Mouse (Mus musculus): Measurements from ENCODE around the gene Cntn1.

The Cntn1 gene

DNA sequence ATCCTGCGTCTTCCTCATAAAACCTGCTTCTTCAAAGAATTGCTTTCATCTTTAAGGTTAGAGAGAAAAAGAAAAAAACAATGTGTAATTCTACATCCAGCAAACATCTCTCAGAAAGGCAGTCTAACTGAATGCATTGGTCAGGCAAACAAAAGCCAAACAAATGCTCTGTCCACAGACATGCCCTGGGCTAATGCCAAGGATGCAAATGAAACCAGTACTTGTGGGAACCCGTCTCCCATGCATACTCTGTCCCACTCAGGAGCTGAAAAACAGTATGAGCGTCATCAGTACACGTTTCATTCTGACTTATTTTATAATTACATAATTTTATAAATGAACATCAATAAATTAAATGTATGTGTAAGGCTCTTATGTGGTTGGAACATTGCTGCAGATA is 91.0 kb downstream of the Cntn1 start:
- no peak for DNase-seq

DNA sequence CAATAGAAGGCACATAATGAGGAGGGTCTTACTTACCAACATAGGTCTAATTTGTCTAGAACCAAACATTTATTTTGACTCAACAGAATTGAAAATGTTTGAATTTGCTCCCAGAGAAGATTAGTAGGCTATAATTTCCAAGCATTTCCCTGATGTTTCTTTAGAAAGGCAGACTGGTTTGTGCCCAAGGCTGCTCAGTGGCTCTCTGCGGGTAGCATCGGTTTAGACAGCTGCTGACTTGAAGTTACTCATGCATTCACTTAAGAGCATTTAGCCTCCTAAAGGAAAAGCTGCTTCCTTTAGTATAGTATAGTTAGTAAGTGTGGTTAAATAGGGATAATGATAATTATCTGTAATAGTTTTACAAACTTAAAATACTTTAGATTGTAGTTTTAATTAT is 104.0 kb downstream of the Cntn1 start:
- DNase-seq = no peak

DNA sequence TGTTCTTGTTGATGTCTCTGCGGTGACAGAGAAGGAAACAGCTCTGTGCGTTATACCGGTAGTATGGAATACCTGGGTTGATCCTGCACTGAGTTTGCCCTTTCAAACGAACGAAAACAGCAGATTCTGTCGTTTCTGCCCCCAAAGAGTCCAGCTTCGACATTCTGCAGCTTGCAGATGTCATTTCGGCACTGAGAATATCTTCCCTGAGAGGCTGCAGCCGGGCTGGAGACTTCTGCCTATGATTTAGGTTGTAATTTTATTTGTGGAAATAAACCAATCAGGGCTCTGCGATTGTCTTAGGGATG is 109.8 kb downstream of the Cntn1 start:
- DNase-seq = no peak

DNA sequence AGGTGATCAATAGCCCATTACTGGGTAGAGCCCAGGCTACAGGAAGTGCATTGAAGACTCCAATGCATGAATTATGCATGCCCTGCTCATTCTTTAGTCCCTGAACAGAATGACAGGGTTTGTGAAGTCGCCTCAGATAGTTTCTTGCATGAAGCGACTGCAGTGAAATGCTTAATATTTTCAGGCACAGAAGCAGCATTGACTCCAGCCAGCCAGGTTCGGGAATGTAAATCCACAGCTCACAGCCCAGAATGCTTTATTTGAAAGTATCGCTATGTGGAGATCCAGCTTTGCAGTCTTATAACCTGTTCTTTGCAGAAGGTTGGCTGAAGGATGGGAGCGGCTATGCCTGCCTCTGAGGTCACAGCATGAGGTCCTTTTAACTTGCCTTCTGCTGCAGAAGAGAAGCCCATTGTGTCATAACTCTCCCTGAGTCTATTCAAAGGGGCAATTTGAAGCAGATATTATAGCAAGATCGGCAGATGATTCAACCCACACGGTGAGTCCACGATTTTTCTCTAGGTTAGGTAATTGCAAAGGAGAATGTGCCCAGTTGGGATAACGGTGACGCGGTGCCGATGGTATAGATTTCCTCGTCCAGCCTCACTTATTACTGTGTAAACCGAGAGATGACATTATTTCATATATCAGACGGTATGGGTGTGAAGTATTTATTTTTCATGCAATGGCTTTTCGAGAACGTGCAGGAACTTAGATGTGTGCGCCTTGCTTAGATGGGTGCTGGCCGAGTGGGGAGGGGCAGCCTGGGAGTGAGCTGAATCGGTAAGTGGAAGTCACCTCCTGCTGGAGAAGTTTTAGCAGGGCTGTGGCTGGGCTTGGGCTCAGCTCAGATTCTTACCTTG is 110.4 kb downstream of the Cntn1 start:
- peak; percentile 5 to 18 for DNase-seq

DNA sequence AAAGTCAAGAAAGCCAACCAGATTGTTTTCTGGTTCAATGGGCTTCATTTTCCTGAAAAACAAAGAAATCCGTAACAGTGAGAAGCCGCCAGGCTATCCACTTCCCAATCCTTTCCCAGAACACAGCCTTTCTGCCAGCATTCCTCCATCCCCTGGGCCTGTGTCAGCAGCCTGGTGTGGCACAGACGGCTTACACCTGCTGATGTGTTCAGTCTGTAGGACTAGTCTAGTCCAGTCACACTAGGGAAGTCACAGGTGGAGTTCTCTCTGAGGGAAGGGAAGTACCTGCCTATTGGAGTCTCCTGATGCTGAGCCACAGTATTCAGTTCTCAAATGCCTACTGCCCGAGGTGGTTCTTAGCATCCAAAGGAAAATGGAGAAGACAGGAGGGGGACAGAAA is 111.9 kb downstream of the Cntn1 start:
- DNase-seq = no peak

DNA sequence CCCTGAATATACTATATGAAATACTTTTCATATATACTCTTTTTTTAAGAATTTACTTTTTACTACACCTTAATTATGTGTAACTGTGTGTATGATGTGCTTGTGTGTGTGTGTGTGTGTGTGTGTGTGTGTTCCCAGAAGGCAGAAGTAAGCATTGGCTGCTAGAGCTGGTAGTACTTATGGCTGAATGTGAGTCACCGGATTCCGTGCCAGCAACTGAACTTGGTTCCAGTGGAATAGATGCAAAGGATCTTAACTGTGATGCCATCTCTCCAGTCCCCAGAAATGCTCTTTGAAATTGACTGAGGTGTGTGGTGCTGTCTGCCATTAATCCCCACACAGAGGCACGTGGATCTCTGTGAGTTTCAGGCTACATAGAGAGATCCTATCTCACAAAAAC is 113.2 kb downstream of the Cntn1 start:
- no peak for DNase-seq

DNA sequence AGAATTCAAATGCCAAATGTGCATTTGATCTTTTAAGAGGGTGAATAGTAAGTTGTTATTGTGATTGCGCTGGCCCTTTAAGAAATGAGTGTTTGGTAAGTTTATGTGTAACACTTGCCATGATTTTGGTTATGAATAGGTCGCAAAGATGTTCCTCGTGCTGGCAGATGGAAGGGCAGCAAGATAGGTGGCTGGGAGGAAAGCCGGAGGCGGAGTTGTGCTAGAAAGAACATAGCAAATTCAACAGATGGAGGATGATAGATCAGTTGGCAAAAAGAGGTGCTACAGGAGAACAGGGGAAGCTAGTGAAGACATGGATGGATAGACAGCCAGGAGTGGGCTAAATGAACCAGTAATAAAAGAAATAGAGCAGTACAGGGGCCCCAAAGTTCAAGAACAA is 115.3 kb downstream of the Cntn1 start:
- no peak for DNase-seq

DNA sequence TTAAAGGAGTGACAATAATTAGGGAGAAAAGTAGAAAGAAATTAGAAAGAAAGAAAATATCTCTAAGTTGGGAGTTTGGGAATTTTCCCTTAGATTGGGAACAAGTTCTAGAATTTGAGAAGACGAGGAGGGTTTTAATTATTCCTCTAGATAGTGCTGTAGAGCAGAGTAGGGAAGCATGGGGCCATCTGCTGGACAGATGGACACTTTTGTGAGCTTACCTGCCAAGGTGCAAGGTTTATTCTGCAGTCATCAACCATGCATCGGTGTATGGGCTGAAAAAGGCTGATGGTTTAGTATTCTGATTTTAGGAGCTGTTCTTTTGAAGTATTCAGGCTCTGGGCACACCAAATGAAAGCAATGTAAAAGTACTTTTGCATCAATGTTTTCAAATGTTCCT is 124.8 kb downstream of the Cntn1 start:
- no peak for DNase-seq

DNA sequence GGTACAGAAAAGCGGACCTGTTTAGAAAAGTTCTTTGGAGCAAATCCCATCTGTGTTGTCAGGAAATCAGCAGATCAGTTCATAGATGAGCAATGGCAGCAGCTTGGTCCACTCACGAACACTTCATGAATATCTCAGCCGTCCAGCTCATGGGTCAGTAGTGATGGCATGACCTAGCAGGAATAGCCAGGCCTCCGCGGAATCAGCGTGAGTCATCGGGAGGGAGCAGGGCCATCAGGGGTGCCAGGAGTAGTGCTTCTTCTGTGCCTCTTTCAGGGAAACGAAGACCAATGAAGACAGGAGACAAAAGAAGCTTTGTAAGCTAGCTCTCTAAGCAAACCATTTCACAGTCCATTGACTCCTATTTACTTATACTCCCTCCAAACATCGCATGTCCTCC is 126.4 kb downstream of the Cntn1 start:
- no peak for DNase-seq

DNA sequence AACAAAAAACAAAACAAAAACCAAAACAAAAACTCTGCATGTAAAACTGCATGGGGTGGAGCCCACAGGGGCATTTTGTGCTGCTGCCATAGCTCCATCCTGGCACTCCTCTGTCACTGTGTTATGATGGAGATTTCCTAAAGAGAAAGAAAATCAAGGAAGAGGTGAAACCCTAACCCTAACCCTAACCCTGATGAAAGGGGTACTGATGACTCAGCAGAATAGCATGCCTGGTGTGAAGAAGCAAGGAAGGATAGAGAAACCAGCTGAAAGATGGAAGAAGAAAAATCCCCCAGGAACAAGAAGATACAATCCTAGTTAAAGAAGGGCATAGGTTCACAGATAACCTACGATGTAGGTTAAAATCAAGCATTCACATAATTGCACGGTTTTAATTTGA is 134.5 kb downstream of the Cntn1 start:
- no peak for DNase-seq

DNA sequence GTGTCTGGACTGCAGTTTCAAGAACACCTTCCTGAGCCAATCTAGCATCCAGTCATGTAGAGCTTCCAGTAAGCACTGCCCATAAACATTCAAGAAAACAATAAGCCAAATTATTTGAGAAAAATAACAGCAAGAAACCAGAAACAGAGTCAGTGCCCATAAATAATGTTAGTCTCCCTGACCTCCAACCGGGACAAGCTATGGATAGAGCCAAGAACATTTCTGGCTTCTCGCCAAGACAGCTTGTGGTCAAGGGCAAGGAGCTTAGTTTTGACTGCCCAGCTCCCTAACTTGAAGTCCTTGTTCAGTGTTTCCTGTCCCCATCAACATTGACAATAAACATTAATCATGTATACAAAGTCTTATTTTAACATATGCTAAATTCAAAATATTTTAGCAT is 139.0 kb downstream of the Cntn1 start:
- DNase-seq = peak; percentile 37 to 55

DNA sequence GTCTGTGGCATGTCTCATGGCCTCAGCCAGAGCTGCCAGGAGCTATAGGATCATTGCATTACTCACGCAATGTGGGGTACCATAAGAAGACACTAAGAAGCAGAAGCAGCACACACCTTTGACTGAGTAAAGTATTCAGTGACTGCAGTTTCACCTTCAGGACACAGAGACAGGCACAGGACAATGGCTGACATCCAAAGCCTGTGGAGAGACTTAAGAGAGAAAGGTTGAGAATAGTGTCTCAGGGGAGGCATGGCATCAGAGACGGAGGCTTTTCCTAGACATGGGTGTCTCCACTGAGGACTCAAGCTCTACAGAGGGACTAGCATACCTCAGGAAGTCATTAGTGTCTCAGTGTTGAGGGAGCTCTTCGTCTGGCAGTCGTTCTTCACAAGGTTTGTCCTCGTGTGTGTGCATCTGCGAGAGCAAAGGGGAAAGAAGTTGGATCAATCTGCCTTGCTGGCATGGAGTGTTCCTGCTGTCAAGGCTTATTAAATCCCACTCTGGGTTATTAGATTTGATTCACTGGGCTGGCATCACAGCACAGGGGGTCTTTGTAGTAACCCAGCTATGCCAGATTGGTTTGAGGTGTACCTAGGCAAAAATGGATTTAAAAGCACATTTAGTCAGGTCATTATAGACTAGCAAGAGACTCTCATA is 149.5 kb downstream of the Cntn1 start:
- DNase-seq = no peak

DNA sequence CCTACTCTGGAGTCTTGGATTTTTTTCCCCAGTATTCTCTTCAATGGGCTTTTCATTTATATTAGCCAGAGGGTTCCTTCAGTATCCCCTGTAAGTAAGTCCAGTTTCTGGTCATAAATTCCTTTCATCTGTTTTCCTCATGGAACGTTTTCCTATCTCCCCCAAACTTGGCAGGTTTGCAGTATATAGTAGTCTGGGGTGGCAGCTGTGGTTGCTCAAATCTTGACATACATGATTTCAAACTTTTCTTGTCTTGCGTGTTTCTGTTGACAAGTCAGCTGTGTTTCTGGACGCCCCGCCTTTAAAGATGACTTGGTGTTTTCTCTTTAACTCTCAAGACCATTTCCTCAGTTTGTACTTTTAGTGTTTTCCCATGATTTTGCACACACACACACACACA is 155.7 kb downstream of the Cntn1 start:
- peak; percentile 8 to 9 for DNase-seq

DNA sequence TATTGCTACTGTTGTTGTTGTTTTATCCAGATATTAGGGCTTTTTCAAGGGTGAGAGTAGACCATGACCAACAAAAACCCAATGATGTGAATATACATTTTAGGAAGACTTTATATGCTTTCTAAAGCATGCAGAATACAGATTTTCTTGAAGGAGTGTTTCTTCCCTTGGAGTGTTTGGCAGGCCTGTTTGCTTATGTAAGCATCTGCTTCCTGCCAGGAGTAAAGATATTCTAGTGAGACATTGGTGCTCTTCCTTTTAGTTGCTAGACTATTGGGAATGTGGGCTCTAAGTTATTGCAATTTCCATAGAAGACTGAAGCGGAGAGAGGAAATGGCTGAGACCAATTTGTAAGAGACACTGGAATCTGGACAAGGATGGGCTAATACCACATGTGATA is 158.8 kb downstream of the Cntn1 start:
- no peak for DNase-seq

DNA sequence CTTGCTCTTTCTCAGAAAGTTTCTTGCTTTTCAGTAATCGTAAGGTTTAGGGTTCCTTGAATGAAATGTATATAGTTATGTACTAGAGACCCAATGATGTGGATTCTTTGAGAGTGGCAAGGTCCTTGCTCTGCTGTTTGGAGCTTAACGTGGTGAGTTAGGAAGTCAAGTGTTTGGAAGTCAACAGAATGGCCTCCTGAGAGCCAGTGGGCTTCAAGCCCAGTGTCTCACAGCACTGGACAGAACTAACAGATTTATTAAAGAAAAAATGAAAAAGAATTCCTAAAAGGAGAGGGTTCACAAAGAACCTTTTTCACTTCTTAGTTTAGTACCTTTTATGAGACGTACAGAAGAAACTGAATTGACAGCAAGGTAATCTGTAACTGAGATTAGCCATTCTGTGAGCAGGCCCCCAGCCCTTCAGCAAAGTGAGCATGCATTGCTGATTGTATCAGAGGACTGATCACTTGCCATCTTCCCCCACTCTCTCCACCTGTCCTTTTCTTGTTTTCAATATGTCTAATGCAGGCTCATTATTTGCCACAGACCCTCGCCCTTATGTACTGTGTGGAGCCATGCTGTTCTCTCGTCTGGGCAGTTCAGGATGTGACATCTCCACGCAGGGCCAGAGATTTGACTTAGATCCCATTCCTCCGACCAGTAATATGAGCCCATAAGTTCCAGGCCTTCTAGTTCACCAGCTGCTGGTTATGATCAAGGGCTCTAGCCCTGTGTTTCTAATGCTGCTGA is 159.7 kb downstream of the Cntn1 start:
- DNase-seq = no peak

DNA sequence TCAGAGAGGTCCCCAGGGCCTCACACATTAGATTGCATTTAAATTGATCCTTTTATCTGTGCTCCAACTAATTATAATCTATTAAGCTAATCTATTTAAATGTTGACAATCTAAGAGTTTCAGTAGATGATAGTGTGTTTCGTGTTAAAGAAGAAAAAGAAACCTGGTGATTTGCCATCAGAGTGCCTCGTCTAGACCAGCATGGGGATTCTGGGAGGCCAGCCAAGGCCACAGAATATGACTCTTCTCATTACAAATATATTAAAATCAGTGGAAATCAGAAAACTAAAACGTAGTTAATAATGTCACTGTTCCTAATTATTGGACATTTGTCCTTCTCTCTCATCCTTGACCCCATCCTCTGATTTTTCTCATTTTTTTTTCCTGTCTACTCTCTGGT is 164.9 kb downstream of the Cntn1 start:
- DNase-seq = no peak

DNA sequence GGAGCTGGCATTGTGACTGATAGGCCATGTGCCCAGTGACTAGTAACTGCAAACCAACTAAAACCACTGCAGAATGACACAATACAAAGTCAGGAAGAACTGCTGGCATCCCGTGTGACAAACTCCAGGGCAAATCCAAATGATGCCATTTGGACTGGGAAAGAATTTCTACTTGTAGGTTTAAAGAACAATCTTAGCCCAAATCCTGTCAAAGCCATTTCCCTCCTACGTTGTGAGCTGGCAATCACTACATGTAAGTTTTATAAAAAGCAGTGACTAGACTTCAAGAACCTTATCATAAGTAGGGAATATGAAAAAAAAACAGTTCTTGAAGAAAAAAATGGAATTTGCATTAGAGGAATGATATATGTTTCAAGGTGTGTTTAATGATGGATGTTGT is 170.5 kb downstream of the Cntn1 start:
- no peak for DNase-seq

DNA sequence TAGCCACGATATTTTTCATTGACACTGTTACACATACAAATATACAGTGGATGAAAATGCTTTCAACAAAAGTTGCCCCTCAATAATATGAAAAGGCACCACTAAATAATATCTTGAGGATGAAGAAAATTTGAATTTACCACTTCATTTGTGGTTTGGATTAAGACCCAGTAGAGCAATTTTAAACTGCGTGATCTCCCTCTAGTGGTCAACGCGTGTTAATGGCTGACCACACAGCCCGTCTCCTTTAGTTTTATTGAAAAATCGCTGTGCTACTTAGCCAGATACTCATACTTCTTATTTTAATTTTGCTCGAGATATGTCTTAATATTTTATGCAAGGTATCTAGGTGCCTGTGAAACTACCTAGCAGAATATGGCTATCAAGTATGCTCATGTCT is 180.4 kb downstream of the Cntn1 start:
- peak; percentile 9 to 15 for DNase-seq

DNA sequence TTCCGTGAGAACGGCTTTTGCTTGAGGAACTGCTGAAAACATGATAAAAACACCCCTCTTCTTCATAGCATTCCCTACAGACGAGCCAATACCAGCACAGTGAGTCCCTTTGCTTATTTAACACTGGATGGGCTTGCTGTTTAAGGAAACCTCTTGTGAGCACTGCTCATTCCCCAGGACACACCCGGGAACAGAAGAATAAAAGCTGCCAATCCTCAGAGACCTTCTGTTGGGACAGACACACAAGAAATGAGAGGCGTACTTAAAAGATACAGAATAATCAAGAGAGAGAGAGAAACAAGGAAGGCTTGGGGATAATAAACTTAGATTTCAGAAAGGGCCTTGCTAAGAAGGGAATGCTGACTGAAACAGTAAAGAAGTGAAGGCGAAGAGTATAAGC is 184.9 kb downstream of the Cntn1 start:
- DNase-seq = no peak

DNA sequence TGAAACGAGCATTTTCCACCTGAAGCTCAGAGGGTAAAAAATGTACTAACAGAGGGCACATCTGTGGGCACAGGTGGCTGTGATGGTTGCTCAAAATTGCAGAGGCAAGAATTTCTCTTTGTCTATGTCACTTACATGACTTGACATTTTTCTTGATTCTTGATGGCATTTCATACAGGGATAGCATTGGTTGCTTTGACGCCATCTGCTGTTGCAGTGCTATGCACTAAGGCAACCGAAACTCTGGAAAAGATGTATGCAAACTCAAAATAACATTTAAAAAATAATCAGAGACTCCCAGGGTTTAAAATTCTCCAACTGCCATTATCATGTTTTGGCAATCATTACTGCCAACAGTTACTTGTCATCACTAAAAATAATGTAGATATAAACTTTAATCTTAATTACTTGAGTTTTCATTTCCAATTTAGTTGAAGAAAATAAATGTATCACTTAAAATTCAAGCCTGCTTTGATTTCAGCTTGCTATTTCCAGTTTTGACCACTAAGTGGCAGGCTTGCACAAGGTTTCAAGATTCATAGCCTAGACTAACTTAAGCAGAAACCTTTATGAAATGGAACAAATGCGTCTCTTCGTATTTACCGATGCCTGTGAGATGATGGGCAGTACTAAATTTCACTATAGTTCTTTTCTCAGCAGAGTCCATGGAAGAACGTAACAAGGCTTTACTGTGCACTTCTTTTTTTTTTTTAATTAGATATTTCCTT is 214.2 kb downstream of the Cntn1 start:
- peak; percentile 54 to 56 for DNase-seq

DNA sequence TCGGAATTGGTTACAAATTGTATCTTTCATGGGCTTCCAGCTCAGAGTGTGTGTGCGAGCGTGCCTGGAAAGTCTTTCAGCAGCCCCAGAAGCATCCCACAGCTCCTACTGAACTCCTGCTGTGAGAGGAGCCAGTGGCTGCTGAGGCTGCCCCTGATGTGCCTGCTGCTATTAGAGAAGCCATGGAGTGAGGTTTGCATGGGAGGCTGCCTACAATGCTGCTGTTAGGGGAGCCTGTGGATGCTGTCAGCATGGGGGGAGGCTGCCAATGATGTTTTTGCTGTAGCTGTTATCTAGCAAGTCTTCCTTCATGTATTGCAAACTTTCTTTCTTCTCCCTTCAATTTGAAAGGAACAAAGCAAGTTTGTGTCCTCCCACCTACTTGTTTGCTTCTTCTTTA is 217.4 kb downstream of the Cntn1 start:
- no peak for DNase-seq

DNA sequence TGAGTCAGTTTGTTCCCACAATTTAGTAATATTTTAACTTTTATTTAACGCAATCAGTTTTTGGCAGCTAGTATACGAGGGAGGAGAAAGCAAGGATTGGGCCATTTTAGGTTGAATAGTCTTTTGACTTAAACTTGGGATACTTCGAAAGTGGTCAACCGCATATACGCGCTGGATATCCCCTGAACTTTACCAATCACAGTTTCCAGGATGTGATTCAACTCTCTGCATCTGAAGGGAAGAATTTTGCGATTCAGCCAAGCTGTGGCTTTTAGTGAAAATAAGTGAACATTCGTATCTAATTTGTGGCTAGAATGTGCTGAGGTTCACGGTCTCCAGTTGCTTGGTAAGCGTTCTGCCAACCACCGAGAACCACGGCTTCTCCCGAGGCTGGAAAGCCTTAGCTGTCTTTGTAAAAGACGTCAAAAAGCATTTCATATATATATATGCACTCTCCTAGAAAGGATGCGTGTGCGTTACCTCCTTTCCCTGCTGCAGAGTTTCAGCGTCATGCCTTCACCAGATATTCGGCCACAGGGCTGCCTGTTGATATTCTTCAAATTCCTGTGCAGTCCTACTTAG is 217.9 kb downstream of the Cntn1 start:
- DNase-seq = no peak

DNA sequence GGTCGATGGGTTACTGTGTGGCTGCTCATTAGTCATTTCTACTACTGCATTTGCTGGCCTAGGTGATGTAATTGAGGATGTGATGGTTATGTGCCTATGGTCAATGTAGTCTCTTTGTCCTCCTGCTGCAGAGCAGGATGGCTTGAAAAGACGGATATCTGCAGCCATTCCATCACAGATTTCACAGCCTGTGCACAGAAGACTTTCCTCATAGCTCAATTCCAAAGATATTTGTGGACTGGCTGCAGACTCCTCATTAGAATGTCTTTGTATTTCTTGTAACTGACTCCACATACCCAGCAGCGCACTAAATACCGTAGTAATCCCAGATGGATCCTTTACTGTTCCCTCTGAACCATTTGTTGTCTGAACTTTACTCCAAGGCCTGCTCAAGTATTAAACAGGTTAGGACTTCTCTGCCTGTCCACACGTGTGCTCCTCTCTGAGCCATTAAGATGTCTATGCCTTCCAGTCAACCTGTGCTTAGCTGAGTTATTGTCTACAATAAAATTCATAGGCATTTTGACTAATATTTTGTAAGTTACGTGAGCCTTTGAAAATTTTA is 220.9 kb downstream of the Cntn1 start:
- no peak for DNase-seq
